Mouse (Mus musculus): Measurements from ENCODE around the gene Dlec1. TPM values are rescaled to one million over a fixed set of nuclear protein-coding genes. Genes with fewer than 3 reads are reported as not detected.

The Dlec1 gene
- polyA plus RNA-seq, 1 experiment from 2014 or later = 0.97 TPM

DNA sequence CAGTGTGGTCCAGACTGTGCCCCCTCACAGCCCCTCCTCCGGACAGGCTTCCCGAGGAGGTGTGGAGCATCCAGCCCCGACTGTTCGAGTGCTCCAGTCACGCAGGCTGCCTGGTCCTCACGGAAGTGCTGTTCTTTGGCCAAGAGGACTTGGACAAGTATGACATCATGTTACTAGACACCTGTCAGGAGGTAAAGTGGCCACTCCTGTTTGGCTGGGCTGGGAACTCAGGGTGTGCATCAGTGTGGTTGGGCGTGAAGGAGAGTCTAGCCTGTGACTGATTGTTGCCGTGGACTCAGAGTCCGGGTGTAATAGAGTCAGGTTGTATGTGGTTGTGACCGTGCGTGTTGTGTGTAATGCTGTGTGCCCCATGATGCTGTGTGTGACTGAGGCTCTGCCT, 34.0 kb upstream of the Dlec1 start:
- Histone ChIP-seq H3K36me3 (ENCODE audit: control insufficient read depth, insufficient read depth, low read length) (no peaks in the 10 kb centered on the region; the same call in 1 of the 2 replicates), H3K9ac (ENCODE audit: low read length) (no peak overlapping the region), H3K27me3 (ENCODE audit: control insufficient read depth, insufficient read depth, low read length) (no peaks in the 10 kb centered on the region), H3K9me3 (ENCODE audit: control insufficient read depth, low read length) (no peaks in the 10 kb centered on the region), H3K4me1 (ENCODE audit: control insufficient read depth, insufficient read depth, low read length) (no peaks in the 10 kb centered on the region), H3K4me2 (ENCODE audit: low read depth) (no peak overlapping the region), H3K4me3 (ENCODE audit: low read depth, low read length) (no peak overlapping the region), H3K27ac (ENCODE audit: low read depth, low read length) (no peak overlapping the region)
- ATAC-seq (ENCODE audit: insufficient read depth, low FRiP score, low TSS enrichment) (no peak), DNase-seq (ENCODE audit: low spot score) (no peak)
- WGBS = 89% methylated on average over 11 of the region's 11 CpGs

DNA sequence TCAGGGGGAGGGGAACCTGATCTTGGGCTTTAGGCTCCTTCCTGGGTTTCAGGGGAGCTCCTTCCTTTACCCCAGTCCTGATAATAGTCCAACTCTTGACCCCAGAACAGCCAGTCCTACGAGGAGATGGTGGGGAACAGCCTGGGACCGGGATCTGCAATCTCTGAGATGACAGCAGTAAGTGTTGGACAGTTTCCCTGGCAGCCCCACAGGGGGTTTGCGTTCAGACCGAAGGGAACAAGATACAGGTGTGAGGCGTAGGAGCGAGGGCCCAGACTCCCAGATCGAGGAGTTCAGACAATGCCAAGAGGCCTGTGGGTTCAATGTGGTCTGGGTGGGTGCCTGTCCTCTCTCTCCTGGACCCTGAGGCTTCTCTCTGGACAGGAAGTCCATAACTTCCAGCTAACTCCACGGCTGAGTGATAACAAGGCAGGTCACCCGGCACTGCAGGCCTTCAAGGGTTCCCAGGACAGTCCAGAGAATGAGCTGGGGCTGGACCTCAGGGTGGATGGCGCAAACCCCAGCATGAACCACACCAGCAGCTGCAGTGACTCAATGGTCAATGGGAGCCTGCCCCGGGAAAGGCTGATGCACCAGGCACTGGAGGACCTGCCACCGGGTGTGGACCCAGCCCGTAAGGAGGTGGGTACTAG, 32.0 kb upstream of the Dlec1 start:
- no peak overlapping the region for H3K27ac ChIP-seq (ENCODE audit: low read depth, low read length)
- no peaks in the 10 kb centered on the region for H3K9me3 ChIP-seq (ENCODE audit: control insufficient read depth, low read length)
- WGBS = 85% methylated on average over 13 of the region's 13 CpGs
- DNase-seq (ENCODE audit: low spot score) = no peak
- no peak overlapping the region for H3K4me2 ChIP-seq (ENCODE audit: low read depth)
- no peaks in the 10 kb centered on the region for H3K27me3 ChIP-seq (ENCODE audit: control insufficient read depth, insufficient read depth, low read length)
- H3K4me3 ChIP-seq (ENCODE audit: low read depth, low read length) = no peak overlapping the region
- no peaks in the 10 kb centered on the region for H3K4me1 ChIP-seq (ENCODE audit: control insufficient read depth, insufficient read depth, low read length)
- H3K9ac ChIP-seq (ENCODE audit: low read length) = no peak overlapping the region
- H3K36me3 ChIP-seq (ENCODE audit: control insufficient read depth, insufficient read depth, low read length) = no peaks in the 10 kb centered on the region; the same call in none of the 2 replicates
- ATAC-seq (ENCODE audit: insufficient read depth, low FRiP score, low TSS enrichment) = no peak

DNA sequence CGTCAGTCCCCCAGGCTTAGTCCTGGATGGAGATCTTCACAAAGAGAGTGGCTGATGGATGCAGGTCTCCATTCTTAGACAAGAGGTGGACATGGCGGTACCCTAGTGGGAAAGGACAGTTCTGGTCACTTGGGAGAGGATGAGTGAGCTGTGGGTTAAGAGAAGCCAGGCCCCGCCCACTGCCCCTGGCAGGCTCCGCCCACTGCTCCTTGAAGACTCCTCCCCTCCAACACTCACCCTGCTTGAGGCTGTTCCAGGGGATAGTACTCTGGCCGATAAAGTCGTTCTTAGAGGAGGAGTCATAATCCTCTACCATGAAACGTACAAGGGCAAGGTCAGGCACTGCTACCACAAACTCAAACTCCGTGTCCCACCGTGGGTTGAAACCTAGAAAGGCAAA, 30.5 kb upstream of the Dlec1 start:
- 83% methylated on average over 9 of the region's 9 CpGs for WGBS
- Histone ChIP-seq H3K27ac (ENCODE audit: low read depth, low read length) (no peak overlapping the region), H3K36me3 (ENCODE audit: control insufficient read depth, insufficient read depth, low read length) (no peaks in the 10 kb centered on the region; the same call in none of the 2 replicates), H3K4me1 (ENCODE audit: control insufficient read depth, insufficient read depth, low read length) (no peaks in the 10 kb centered on the region), H3K27me3 (ENCODE audit: control insufficient read depth, insufficient read depth, low read length) (no peaks in the 10 kb centered on the region), H3K9ac (ENCODE audit: low read length) (no peak overlapping the region), H3K4me2 (ENCODE audit: low read depth) (no peak overlapping the region), H3K9me3 (ENCODE audit: control insufficient read depth, low read length) (no peaks in the 10 kb centered on the region), H3K4me3 (ENCODE audit: low read depth, low read length) (no peak overlapping the region)
- ATAC-seq (ENCODE audit: insufficient read depth, low FRiP score, low TSS enrichment) = no peak
- no peak for DNase-seq (ENCODE audit: low spot score)

DNA sequence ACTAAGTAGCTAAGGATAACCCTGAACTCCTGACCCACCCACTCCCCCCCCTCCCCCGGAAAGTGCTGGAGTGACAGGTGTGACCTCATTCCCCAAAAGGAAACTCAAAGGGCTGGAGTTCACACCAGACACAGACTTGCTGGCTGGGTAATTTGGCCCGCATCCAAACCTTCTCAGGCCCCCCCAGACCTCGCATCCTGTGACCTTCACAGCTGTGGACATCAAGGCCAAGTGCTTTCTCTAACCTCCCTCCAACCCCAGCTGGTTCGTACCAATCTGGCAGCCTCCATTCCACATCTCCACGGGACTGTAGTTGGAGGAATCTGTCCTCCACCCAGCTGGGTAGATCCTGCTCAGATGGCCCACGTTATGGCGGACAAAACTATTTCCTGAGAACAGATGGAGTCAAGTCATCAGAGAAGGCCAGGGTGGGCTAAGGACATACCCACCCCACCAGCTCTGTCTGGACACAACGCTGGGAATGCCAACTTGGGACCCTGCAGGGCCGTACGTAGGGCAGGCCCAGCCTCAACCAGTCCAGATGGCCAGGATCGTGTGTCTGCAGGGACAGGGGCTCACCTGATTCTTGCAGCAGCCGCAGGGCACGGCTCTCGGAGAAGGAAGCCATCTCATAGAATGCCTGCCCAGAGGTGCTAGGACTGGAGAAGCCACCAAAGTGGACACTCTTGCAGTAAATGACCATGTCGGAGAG, 28.9 kb upstream of the Dlec1 start:
- Histone ChIP-seq H3K27ac (ENCODE audit: low read depth, low read length) (no peak overlapping the region), H3K4me3 (ENCODE audit: low read depth, low read length) (no peak overlapping the region), H3K9ac (ENCODE audit: low read length) (no peak overlapping the region), H3K4me2 (ENCODE audit: low read depth) (no peak overlapping the region), H3K27me3 (ENCODE audit: control insufficient read depth, insufficient read depth, low read length) (no peaks in the 10 kb centered on the region), H3K9me3 (ENCODE audit: control insufficient read depth, low read length) (no peaks in the 10 kb centered on the region), H3K36me3 (ENCODE audit: control insufficient read depth, insufficient read depth, low read length) (no peaks in the 10 kb centered on the region; the same call in none of the 2 replicates), H3K4me1 (ENCODE audit: control insufficient read depth, insufficient read depth, low read length) (no peaks in the 10 kb centered on the region)
- DNase-seq (ENCODE audit: low spot score) = no peak
- WGBS = 87% methylated on average over 15 of the region's 15 CpGs
- no peak for ATAC-seq (ENCODE audit: insufficient read depth, low FRiP score, low TSS enrichment)

- no peaks in the 10 kb centered on the region for H3K4me1 ChIP-seq (ENCODE audit: control insufficient read depth, insufficient read depth, low read length)
- no peaks in the 10 kb centered on the region for H3K27me3 ChIP-seq (ENCODE audit: control insufficient read depth, insufficient read depth, low read length)
- WGBS = 76% methylated on average over 16 of the region's 16 CpGs
- no peak overlapping the region for H3K27ac ChIP-seq (ENCODE audit: low read depth, low read length)
- no peaks in the 10 kb centered on the region; the same call in none of the 2 replicates for H3K36me3 ChIP-seq (ENCODE audit: control insufficient read depth, insufficient read depth, low read length)
- no peak for DNase-seq (ENCODE audit: low spot score)
- H3K4me3 ChIP-seq (ENCODE audit: low read depth, low read length) = no peak overlapping the region
- no peaks in the 10 kb centered on the region for H3K9me3 ChIP-seq (ENCODE audit: control insufficient read depth, low read length)
- ATAC-seq (ENCODE audit: insufficient read depth, low FRiP score, low TSS enrichment) = no peak
- H3K9ac ChIP-seq (ENCODE audit: low read length) = no peak overlapping the region
- H3K4me2 ChIP-seq (ENCODE audit: low read depth) = no peak overlapping the region
Measured at GRCm38 (mm10) chr9:119075685-119076084, 26.6 kb upstream of the Dlec1 start.

- H3K4me2 ChIP-seq (ENCODE audit: low read depth) = no peak overlapping the region
- H3K9me3 ChIP-seq (ENCODE audit: control insufficient read depth, low read length) = no peaks in the 10 kb centered on the region
- H3K27me3 ChIP-seq (ENCODE audit: control insufficient read depth, insufficient read depth, low read length) = no peaks in the 10 kb centered on the region
- no peak overlapping the region for H3K27ac ChIP-seq (ENCODE audit: low read depth, low read length)
- H3K36me3 ChIP-seq (ENCODE audit: control insufficient read depth, insufficient read depth, low read length) = no peaks in the 10 kb centered on the region
- no peak overlapping the region for H3K9ac ChIP-seq (ENCODE audit: low read length)
- H3K4me1 ChIP-seq (ENCODE audit: control insufficient read depth, insufficient read depth, low read length) = peaks cover 13% of the 10 kb centered on the region
- ATAC-seq (ENCODE audit: insufficient read depth, low FRiP score, low TSS enrichment) (no peak), DNase-seq (ENCODE audit: low spot score) (no peak)
- H3K4me3 ChIP-seq (ENCODE audit: low read depth, low read length) = no peak overlapping the region
- WGBS = 76% methylated on average over 5 of the region's 5 CpGs
Measured at GRCm38 (mm10) chr9:119080040-119080675, 22.1 kb upstream of the Dlec1 start.

DNA sequence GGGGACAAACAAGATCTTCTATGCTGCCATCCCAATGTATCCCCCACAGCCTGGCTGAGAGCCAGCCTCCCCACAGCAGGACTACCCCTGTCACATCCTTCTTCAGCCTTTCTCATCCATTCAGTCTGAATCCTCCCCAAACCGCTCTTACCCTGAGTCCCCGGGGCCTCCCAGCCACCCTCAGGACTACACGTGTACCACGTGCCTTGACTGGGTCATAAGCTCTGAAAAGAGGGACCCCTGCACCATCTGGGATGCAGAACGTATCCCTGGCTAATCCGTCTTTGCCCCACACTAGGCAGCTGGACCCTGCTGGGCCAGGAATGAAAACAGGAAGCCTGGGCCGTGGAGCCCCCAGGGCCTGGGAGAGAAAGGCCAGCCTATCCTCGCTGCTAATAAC, 20.2 kb upstream of the Dlec1 start:
- Histone ChIP-seq H3K4me3 (ENCODE audit: low read depth, low read length) (no peak overlapping the region), H3K9me3 (ENCODE audit: control insufficient read depth, low read length) (no peaks in the 10 kb centered on the region), H3K27ac (ENCODE audit: low read depth, low read length) (peak overlapping the region; percentile 73), H3K27me3 (ENCODE audit: control insufficient read depth, insufficient read depth, low read length) (no peaks in the 10 kb centered on the region), H3K4me2 (ENCODE audit: low read depth) (no peak overlapping the region), H3K4me1 (ENCODE audit: control insufficient read depth, insufficient read depth, low read length) (peaks cover 18% of the 10 kb centered on the region), H3K9ac (ENCODE audit: low read length) (peak overlapping the region; percentile 3; the same call in 1 of the 2 replicates), H3K36me3 (ENCODE audit: control insufficient read depth, insufficient read depth, low read length) (no peaks in the 10 kb centered on the region)
- DNase-seq (ENCODE audit: low spot score) (peak; percentile 73), ATAC-seq (ENCODE audit: insufficient read depth, low FRiP score, low TSS enrichment) (peak; percentile 64)
- 6% methylated on average over 8 of the region's 8 CpGs for WGBS

DNA sequence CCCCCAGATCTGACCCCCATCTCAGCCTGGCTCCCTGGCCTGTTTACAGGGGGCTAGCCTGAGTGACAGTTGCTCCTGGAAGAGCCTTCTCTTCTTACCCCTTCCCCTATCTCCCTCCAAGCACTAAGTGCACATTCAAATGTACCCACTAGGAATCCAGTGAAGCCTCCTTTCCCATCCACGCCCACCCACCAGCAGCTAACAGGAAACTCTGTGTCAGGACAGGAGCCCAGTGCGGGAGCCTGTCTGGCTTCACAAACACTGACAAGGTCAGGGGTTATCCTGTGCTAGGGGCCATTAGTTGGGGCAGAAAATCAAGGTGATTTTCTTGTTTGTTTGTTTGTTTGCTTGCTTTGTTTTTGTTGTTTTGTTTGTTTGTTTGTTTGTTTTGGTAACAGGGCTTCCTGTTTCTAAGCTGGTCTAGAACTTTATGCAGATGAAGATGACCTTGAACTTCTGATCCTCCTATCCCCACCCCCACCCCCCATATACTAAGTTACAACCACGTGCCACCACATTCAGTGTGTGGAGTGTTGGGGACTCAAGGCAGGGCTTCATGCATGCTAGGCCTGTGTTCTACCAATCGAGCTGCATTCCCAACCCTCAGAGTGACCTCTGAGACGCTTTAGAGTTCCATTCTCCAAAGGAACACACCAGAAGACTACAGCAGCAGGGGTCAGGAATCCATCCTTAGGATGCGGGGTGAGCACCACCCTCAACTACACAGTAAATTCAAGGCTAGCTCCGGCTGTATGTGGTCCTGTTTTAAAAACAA, 19.4 kb upstream of the Dlec1 start:
- Histone ChIP-seq H3K4me1 (ENCODE audit: control insufficient read depth, insufficient read depth, low read length) (peaks cover 21% of the 10 kb centered on the region), H3K36me3 (ENCODE audit: control insufficient read depth, insufficient read depth, low read length) (no peaks in the 10 kb centered on the region), H3K9ac (ENCODE audit: low read length) (no peak overlapping the region), H3K27me3 (ENCODE audit: control insufficient read depth, insufficient read depth, low read length) (no peaks in the 10 kb centered on the region), H3K27ac (ENCODE audit: low read depth, low read length) (peak overlapping the region; percentile 73), H3K4me2 (ENCODE audit: low read depth) (no peak overlapping the region), H3K9me3 (ENCODE audit: control insufficient read depth, low read length) (no peaks in the 10 kb centered on the region), H3K4me3 (ENCODE audit: low read depth, low read length) (no peak overlapping the region)
- 72% methylated on average over 7 of the region's 7 CpGs for WGBS
- DNase-seq (ENCODE audit: low spot score) = no peak
- no peak for ATAC-seq (ENCODE audit: insufficient read depth, low FRiP score, low TSS enrichment)

All from neural tube, embryonic 11.5 days (tissue).